Mouse (Mus musculus): Measurements from ENCODE around the gene Rbm19. TPM values are rescaled to one million over a fixed set of nuclear protein-coding genes. Genes with fewer than 3 reads are reported as not detected.

Gene Rbm19
- total RNA-seq, 2 experiments from 2014 or later: 18.9 to 23.3 TPM

GRCm38 (mm10) chr5:120180102-120180501 is 63.8 kb downstream of the Rbm19 start:
- DNase-seq (ENCODE audit: low spot score in 2 of 2): no peak
- no peak for TF ChIP-seq CTCF (conservative IDR thresholded peaks at IDR 0.05)
- no peak overlapping the region for H3K4me3 ChIP-seq
- no peak overlapping the region for H3K27ac ChIP-seq

GRCm38 (mm10) chr5:120181384-120181783 is 65.1 kb downstream of the Rbm19 start:
- H3K4me3 ChIP-seq: no peak overlapping the region
- no peak for DNase-seq (ENCODE audit: low spot score in 2 of 2)
- no peak for TF ChIP-seq CTCF (conservative IDR thresholded peaks at IDR 0.05)
- no peak overlapping the region for H3K27ac ChIP-seq

GRCm38 (mm10) chr5:120183321-120183720 is 67.1 kb downstream of the Rbm19 start:
- TF ChIP-seq CTCF (conservative IDR thresholded peaks at IDR 0.05): no peak
- peak overlapping the region; percentile 18 for H3K27ac ChIP-seq
- H3K4me3 ChIP-seq: no peak overlapping the region
- peak in 1 of 2 experiments; percentile 22 for DNase-seq (ENCODE audit: low spot score in 2 of 2)

- DNase-seq (ENCODE audit: low spot score in 2 of 2): no peak
- peak overlapping the region; percentile 18; the same call in 1 of the 2 replicates for H3K27ac ChIP-seq
- TF ChIP-seq CTCF (conservative IDR thresholded peaks at IDR 0.05): no peak
Measured at GRCm38 (mm10) chr5:120183790-120184189, 67.5 kb downstream of the Rbm19 start.

GRCm38 (mm10) chr5:120185949-120186348 is 69.7 kb downstream of the Rbm19 start:
- no peak overlapping the region for H3K4me3 ChIP-seq
- H3K27ac ChIP-seq: no peak overlapping the region
- DNase-seq (ENCODE audit: low spot score in 2 of 2): no peak
- no peak for TF ChIP-seq CTCF (conservative IDR thresholded peaks at IDR 0.05)

More at GRCm38 (mm10) chr5:120183790-120184189, 67.5 kb downstream of the Rbm19 start:
- no peak overlapping the region for H3K4me3 ChIP-seq

GRCm38 (mm10) chr5:120188541-120188940 is 72.3 kb downstream of the Rbm19 start:
- Histone ChIP-seq H3K27ac (no peak overlapping the region), H3K4me3 (no peak overlapping the region)
- no peak for TF ChIP-seq CTCF (conservative IDR thresholded peaks at IDR 0.05)
- no peak for DNase-seq (ENCODE audit: low spot score in 2 of 2)

- TF ChIP-seq CTCF (conservative IDR thresholded peaks at IDR 0.05): no peak
- H3K27ac ChIP-seq: no peak overlapping the region
- no peak for DNase-seq (ENCODE audit: low spot score in 2 of 2)
- H3K4me3 ChIP-seq: no peak overlapping the region
Measured at GRCm38 (mm10) chr5:120190001-120190582, 73.8 kb downstream of the Rbm19 start.

GRCm38 (mm10) chr5:120191620-120192019 is 75.4 kb downstream of the Rbm19 start:
- H3K4me3 ChIP-seq: no peak overlapping the region
- no peak for TF ChIP-seq CTCF (conservative IDR thresholded peaks at IDR 0.05)
- no peak for DNase-seq (ENCODE audit: low spot score in 2 of 2)
- no peak overlapping the region for H3K27ac ChIP-seq

GRCm38 (mm10) chr5:120194309-120194941 is 78.2 kb downstream of the Rbm19 start:
- no peak overlapping the region for H3K4me3 ChIP-seq
- peak in 1 of 2 experiments; percentile 26 for DNase-seq (ENCODE audit: low spot score in 2 of 2)
- peak overlapping the region; percentile 19; the same call in 1 of the 2 replicates for H3K27ac ChIP-seq
- TF ChIP-seq CTCF (conservative IDR thresholded peaks at IDR 0.05): no peak

- no peak for TF ChIP-seq CTCF (conservative IDR thresholded peaks at IDR 0.05)
- DNase-seq (ENCODE audit: low spot score in 2 of 2): peak in 1 of 2 experiments; percentile 36
- Histone ChIP-seq H3K27ac (peak overlapping the region; percentile 57; the same call in 1 of the 2 replicates), H3K4me3 (no peak overlapping the region)
Measured at GRCm38 (mm10) chr5:120194948-120195347, 78.7 kb downstream of the Rbm19 start.

- no peak for TF ChIP-seq CTCF (conservative IDR thresholded peaks at IDR 0.05)
- Histone ChIP-seq H3K4me3 (no peak overlapping the region), H3K27ac (no peak overlapping the region)
- DNase-seq (ENCODE audit: low spot score in 2 of 2): no peak
Measured at GRCm38 (mm10) chr5:120196879-120197278, 80.6 kb downstream of the Rbm19 start.

GRCm38 (mm10) chr5:120197813-120198387 is 81.6 kb downstream of the Rbm19 start:
- no peak for DNase-seq (ENCODE audit: low spot score in 2 of 2)
- Histone ChIP-seq H3K27ac (peak overlapping the region; percentile 19; the same call in 1 of the 2 replicates), H3K4me3 (no peak overlapping the region)
- no peak for TF ChIP-seq CTCF (conservative IDR thresholded peaks at IDR 0.05)

GRCm38 (mm10) chr5:120199865-120200264 is 83.6 kb downstream of the Rbm19 start:
- H3K27ac ChIP-seq: no peak overlapping the region
- H3K4me3 ChIP-seq: no peak overlapping the region
- no peak for DNase-seq (ENCODE audit: low spot score in 2 of 2)
- no peak for TF ChIP-seq CTCF (conservative IDR thresholded peaks at IDR 0.05)
